Mouse (Mus musculus) WW6 (cell line): ENCODE data around the gene Abcc4.

Experiments
- DNase-seq: peaks from one replicate; pipeline ENCODE4 v3.0.0-alpha.2; 2013; ENCODE audit warnings: low read depth, low spot score

The Abcc4 gene

GRCm38 (mm10) chr14:118506591-118507146, 199.3 kb downstream of the Abcc4 start:
- no peak for DNase-seq

GRCm38 (mm10) chr14:118496767-118497166, 209.3 kb downstream of the Abcc4 start:
- no peak for DNase-seq

DNA sequence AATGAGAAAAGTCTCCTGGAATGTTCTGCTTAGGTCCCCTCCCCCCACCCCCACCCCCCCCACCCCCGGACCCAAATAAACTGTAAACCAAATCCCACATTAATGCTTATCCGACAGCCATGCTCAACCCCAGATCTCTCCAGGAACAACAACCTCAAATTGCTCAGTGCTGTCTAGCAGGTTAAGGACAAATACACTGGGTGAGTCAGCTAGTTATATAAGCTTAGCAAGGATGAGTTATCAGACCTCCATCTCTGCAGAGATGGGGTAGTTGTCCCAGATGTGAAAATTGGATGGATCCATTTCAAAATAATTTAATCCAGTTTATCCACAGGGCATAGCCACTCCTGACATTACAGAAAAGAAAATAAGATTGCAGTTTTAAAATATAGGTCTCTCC, 210.6 kb downstream of the Abcc4 start:
- no peak for DNase-seq

GRCm38 (mm10) chr14:118491708-118492107, 214.3 kb downstream of the Abcc4 start:
- no peak for DNase-seq

DNA sequence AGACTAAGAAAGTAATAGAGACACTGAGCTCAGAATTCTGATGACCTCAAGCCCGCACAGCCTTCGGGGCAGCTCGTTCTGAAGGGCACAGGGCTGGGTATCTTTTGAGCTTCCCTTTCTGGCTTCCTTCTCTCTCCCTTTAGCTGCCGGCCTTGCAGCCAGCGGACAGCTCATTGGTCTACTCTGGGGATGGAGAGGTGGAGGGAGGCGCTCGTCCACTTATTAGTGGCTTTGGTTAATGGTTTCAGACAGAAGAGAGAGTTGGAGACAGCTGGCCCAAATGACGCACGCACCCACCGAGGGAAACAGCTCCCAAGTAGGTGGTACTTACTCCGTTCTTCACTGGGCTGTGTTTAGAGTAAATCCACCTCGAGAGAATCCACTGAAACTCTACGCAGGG, 214.7 kb downstream of the Abcc4 start:
- no peak for DNase-seq

DNA sequence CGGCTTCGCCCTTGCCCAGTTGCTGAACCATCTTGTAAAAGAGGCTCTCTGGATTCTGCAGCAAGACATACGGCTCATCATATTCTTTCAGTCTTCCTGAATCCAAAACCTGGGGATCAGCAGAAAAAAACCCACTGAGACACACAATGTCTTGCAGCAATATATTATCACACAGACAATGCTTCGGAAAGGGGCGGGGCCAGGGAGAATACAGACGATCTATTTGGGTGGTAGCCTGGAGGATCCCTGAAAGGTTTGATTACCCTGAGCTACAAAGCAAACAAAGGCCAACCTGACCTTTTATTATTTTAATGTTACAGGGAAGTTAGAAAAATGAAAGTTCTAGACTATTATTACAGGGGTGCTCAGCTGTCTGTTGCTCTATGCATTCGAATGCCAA, 215.5 kb downstream of the Abcc4 start:
- DNase-seq = no peak

DNA sequence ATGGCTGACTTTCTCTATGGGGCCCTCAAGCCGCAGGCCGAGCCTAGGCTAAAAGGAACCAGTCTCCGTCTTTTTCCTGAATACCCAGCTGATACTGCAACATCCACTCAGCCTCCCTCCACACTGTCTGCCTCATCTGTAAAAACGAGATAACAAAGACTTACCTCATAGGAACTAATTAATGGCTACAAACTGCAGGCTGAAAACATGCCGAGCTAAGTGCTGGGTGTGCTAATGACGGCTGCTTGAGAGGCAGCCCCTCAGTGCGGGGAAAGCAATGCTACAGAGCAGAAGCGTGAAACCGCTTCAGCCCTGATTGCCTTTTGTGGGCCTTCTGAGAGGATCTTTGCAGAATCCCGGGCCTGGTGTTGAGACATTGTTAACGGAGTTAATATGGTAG, 219.7 kb downstream of the Abcc4 start:
- no peak for DNase-seq

DNA sequence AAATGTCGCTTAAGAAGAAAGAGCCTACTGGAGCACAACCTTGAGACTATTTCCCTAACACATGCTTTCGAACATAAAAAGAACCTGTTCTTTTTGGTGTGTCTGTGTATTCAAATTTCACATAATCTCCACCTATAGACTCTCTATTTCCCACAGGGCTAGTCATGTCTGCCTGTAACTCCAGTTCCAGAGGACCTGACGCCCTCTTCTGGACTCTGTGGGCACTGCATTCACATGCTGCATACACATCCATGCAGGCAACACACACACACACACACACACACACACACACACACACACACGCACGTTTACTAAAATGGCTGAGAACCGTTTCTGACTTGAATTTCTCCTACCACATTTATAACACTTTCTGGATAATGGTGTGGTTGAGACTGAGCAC, 220.4 kb downstream of the Abcc4 start:
- DNase-seq = no peak

GRCm38 (mm10) chr14:118482320-118482719, 223.7 kb downstream of the Abcc4 start:
- DNase-seq = no peak

DNA sequence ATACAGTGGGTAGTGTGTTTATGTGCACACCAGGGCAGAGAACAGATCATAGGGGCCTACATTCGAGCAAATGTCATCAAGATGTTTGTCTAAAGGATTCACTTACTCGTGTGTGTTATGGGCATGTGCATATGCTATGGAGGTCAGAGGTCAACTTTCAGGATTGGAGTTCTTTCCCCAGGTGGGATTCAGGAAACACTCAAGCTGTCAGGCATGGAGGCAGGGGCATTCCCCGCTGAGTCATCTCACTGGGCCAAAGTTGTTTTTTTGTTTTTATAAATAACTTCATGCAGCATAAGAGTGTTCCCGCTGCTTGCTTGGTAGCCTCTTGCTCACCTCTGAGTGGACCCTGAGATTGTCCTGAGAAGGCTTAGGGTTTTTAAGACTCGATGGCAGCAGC, 224.2 kb downstream of the Abcc4 start:
- DNase-seq = no peak

DNA sequence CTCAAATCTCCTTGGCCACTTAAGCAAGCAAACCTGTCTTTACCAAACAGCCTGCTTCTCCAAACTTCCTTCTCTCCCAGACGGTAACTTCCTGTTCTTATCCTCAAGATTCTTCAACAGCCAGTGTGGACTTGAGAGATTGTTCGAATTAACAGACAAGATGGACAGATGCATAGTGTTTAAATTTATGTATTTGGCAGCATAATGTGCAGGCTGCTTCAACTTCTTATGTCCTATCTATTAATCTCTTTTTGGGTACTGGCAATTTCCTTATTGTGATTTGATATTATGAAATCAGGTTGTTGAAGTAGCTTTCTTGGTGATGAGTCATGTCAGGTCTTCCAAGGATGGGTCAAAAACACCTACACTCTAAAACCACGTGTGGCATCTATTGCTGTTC, 229.7 kb downstream of the Abcc4 start:
- no peak for DNase-seq

DNA sequence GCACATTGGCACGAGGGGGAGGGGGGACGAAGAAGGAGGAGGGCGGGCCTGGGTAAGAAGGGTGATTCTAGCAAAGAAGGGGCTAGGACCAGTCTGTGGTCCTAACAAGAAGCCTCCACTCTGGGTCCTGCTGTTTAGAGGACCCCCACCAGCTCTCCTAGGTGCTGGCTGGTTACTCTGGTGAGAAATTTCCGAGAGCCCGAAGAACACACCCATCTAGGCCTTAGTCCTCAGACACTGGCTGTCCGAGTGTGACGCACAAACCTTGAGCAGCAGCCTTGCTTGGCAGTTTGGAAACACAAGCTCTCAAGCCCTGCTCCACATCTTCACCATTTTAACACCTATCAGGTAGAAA, 230.9 kb downstream of the Abcc4 start:
- DNase-seq = no peak

DNA sequence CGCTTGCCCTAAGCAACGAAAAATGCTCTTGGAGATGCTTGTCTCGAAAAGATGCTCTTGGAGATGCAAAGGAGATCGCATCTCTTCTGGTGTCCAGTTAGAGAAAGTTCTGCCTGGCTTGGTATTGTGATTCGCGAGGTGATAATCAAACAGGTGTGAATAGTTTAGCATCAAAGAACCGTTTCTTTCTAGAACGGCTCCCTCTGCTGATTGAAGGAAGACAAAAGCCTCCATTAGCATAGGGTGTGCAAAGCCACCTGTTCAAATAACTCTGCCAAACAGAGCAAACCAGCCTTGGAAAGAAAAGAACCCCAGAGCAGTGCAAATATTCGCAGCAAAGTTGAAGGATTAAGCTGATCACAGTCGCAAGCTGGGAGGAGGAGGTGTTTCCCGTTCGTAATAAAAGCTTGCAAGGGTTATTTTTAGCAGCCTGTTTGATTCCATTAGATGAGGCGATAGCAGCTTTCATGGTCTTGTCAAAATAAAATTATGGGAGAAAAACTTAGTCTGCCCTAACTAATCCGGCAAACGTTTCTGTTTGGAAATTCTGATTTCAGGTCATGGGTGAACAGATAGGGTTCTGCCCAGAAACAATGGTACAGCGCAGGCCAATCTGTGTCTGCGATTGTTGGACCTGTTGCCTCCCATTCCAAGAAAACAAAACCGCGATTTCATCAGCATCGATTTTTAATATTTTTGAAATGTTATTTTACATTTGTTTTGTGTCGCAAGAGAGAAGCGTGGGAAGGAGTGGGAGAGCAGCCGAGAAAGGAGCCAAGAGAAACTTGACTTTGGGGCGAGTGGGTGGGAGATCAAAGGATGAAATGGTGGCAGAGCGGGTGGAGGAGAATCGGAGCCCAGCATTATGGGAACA, 231.6 kb downstream of the Abcc4 start:
- no peak for DNase-seq

GRCm38 (mm10) chr14:118473831-118474193, 232.2 kb downstream of the Abcc4 start:
- DNase-seq = peak; percentile 46

DNA sequence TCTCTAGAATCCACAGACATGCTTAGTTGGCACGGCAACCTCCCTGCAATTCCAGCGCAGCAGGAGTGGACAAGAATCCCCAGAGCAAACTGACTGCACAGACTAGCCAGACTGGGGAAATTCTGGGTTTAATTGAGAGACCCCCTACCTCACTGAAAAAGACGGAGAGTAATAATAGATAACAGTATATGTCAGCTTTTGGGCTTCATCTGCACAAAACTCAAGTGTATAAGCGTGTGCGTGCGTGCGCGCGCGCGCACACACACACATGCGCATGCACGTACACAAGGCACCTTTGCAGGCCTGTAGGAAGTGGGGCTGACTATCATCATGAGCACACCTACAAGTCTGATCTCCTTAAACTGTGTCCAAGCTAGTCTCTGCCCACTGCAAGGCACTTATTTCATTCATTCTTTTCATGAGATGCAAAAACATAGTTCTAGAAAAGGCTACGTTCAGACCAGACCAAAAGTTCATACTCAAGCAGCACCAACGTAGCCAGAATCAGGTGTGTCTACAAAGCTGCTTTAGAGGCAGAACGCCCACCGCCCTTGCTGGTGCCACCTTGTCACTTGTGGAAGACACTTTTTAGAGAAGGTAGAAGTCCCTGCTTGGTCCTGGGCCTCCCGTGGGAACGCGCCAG, 232.7 kb downstream of the Abcc4 start:
- no peak for DNase-seq

DNA sequence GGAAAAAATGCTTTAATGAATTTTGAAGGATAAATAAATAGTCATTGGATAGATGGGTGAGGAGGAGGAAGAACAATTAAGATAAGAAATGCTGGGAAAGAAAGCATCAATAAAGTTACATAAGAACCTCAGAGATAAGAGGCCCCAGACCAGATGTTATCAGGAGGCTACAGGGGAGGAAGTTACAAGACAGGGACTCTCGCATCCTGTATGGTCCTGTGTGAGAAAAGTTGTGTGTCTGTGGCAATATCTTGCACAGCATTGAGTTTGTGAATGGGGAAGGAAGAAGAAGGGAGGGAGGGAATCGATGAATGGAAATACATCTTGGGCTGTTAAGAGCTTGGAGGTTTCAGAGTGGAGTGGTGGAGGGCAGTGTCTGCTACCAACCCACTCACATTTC, 240.7 kb downstream of the Abcc4 start:
- DNase-seq = no peak

- DNase-seq = no peak
Measured at GRCm38 (mm10) chr14:118464401-118464800, 241.6 kb downstream of the Abcc4 start.

DNA sequence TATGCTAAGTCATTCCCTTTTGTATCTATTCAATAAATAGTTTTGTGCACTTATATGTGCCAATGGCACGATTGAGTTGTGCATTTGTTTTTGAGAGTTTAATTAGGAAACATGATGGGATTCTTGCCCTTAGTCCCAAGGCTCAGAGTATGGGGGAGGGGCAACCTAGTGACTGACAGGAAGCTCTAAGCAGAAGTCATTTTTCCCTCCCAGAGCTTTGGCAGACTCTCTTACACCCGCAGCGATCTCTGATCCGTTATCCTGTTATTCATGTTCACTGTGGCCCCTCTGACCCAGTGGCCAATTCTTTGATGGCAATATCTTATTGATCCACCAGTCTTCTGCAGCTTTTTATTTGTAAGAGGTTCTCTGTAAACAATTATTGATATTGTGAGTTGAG, 253.4 kb downstream of the Abcc4 start:
- no peak for DNase-seq

DNA sequence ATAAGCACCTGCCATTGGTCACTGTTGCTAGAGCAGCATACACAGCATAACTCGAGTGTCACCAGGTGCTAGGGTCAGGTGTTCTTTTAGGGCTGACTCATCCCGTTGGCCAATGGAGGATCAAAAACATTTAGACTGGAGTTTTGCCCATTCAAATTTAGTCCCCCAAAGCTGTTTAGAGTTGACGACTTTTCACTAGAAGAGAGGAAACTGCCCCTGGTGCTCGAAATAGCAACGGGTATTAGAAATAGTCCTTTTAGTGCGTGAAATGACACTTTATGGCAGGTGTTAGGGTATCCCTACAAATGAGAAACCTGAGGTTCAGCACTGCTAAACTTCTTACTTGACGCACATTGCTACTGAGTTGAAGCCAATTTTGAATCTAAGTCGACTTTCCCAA, 265.9 kb downstream of the Abcc4 start:
- no peak for DNase-seq

- DNase-seq = no peak
Measured at GRCm38 (mm10) chr14:118437156-118437931, 268.7 kb downstream of the Abcc4 start.

GRCm38 (mm10) chr14:118436791-118437155, 269.2 kb downstream of the Abcc4 start:
- DNase-seq = no peak

GRCm38 (mm10) chr14:118435676-118436330, 270.2 kb downstream of the Abcc4 start:
- DNase-seq = no peak
